Mouse (Mus musculus) embryonic facial prominence, embryonic 12.5 days (tissue): ENCODE data around the gene Ap5z1. TPM values are rescaled to one million over a fixed set of nuclear protein-coding genes. Genes with fewer than 3 reads are reported as not detected.

Experiments used
- ATAC-seq: fragments of 200-750 bp; cut with Nextera tagmentation; 2 replicates; pipeline ENCODE4 v1.8.0; 2017; ENCODE audit not compliant: insufficient number of reproducible peaks, insufficient read depth, low FRiP score, low TSS enrichment
- H3K27ac ChIP-seq: fragments of 300-500 bp; sonication (generic); 2 replicates; pipeline ENCODE4 v1.5.1; 2016; ENCODE audit warnings: mild to moderate bottlenecking
- H3K27me3 ChIP-seq: fragments of 300-500 bp; sonication (generic); 2 replicates; pipeline ENCODE4 v1.6.1; 2016; ENCODE audit warnings: mild to moderate bottlenecking, moderate library complexity
- H3K36me3 ChIP-seq: fragments of 300-500 bp; sonication (generic); 2 replicates; pipeline ENCODE4 v1.6.1; 2016; ENCODE audit warnings: mild to moderate bottlenecking
- H3K4me1 ChIP-seq: fragments of 300-500 bp; sonication (generic); 2 replicates; pipeline ENCODE4 v1.6.1; 2016
- H3K4me2 ChIP-seq: fragments of 300-500 bp; sonication (generic); replicated peaks from 2 replicates; pipeline ENCODE4 v1.6.1; 2016; ENCODE audit warnings: mild to moderate bottlenecking, moderate library complexity
- H3K4me3 ChIP-seq: fragments of 300-500 bp; sonication (generic); 2 replicates; pipeline ENCODE4 v1.5.1; 2016; ENCODE audit warnings: mild to moderate bottlenecking
- H3K9ac ChIP-seq: fragments of 300-500 bp; sonication (generic); 2 replicates; pipeline ENCODE4 v1.6.1; 2016; ENCODE audit warnings: mild to moderate bottlenecking, moderate library complexity
- H3K9me3 ChIP-seq: fragments of 300-500 bp; sonication (generic); 2 replicates; pipeline ENCODE4 v1.6.1; 2016; ENCODE audit warnings: mild to moderate bottlenecking, moderate library complexity
- WGBS: fragments of 180-500 bp; shearing (Covaris S2); methylation state at CpG from one replicate; pipeline ENCODE4 v1.1.7; 2016; 5-methylcytosine and 5-hydroxymethylcytosine counted together
- polyA plus RNA-seq: library from polyadenylated mRNA; unstranded; fragments of >200 nt; fragmentation: Nextera tagmentation; extraction: Ambion mirVana; gene quantifications from 2 replicates; pipeline ENCODE4 v1.2.1, GENCODE M21; 2016

Ap5z1 gene
- polyA plus RNA-seq, 1 experiment from 2014 or later = 10.8 TPM

DNA sequence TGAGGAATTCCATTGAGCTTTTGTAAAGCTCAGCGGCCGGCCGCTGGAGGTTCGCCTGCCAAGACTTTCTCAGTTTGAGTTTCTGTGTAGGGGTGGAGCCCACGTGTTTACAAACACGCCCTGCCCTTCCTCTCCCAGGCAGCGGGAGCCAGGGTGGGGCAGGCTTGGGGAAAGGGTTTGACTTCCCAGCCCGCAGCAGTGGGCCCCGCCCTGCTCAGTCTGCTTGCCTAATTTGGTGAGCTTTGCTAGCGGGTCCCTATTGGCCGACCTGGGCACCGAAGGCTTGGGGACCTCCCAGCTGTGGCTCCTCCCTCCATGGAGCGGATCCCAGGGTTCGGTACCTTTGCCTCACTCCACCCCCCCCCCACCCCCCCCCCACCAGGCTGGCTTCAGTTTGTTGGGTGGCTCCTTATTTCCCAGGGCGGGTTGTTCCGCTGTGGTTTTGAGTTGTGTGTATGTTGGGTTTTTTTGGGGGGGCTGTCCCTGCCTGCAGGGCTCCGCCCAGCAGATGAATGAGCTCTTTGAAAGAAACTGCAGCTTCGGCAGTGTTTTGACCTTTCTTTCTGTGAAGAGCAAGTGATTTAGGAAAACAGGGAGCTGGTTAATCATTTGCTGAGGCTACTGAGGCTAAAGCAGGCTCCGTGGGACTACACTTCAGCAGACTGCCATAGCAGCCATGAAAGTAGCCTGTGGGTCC is 23.1 kb upstream of the Ap5z1 start:
- 0 out of 2 replicates have a peak overlapping the region, but pooled peaks have one; percentile 2 for H3K9ac ChIP-seq
- H3K9me3 ChIP-seq = peaks cover 5% of the 10 kb centered on the region; the same call in 1 of the 2 replicates
- H3K27me3 ChIP-seq = no peaks in the 10 kb centered on the region
- H3K4me3 ChIP-seq = peak overlapping the region; percentile 28
- H3K36me3 ChIP-seq = peaks cover 17% of the 10 kb centered on the region
- 1% methylated on average over 19 of the region's 19 CpGs for WGBS
- peak overlapping the region; percentile 56 for H3K4me2 ChIP-seq
- H3K4me1 ChIP-seq = peaks cover 55% of the 10 kb centered on the region
- H3K27ac ChIP-seq = peak overlapping the region; percentile 90
- ATAC-seq = peak; percentile 92

DNA sequence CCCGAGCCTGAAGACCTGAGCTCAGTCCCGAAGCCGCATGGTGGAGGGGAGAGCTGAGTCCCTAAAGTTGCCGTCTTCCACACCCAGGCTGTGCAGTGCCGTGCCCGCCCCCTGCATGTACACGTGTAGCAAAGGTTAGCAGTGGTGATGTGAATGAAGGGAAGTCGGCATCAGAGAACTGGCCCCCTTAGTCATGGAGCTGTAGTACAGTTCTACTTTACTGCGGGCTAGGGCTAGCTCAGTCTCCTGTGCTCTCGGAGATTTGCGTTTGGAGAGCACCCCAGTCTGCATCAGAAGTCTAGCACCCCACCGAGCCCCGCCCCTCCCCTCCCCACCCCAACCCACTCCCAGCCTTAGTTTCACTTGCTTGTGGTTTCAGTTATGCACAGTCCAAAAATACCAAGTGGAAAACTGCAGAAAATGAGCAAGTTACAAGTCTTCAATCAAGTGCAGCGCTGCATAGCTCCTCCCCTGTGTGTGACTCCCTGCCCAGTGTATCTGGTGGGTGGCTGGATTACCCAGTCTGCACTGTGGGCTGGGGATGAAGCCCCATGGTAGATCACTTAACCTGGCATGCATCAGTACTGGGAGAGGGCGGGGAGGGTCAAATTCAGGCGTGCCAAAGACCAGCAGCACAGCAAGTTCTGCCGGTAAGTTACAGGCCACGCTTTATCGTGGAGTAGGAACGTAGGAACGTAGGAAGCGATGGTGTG is 22.3 kb upstream of the Ap5z1 start:
- Histone ChIP-seq H3K4me1 (peaks cover 62% of the 10 kb centered on the region), H3K9me3 (no peaks in the 10 kb centered on the region), H3K27ac (peak overlapping the region; percentile 90), H3K4me2 (peak overlapping the region; percentile 56), H3K36me3 (peaks cover 8% of the 10 kb centered on the region), H3K27me3 (no peaks in the 10 kb centered on the region), H3K4me3 (peak overlapping the region; percentile 28; the same call in 1 of the 2 replicates), H3K9ac (0 out of 2 replicates have a peak overlapping the region, but pooled peaks have one; percentile 2)
- no peak for ATAC-seq
- WGBS = 52% methylated on average over 22 of the region's 22 CpGs

DNA sequence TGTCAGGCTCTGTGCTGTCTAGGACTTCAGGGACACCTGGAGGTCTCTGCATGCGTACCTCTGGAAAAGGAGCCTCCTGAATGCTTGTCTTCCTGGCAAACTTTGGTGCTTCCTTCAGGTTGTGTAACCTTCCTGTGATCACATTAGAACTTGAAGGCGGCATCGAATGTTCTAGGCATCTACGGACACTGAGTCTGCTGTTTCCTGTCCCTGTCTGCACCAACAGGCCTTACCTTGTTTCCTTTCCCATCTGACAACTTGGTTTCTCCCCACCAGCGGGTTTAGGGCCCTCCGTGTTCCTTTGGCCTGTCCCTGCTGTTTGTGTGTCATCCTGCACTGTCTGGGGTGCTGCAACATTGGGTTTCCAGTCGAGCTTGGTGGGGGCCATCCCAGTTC is 21.7 kb upstream of the Ap5z1 start:
- Histone ChIP-seq H3K9ac (0 out of 2 replicates have a peak overlapping the region, but pooled peaks have one; percentile 5), H3K4me2 (no peak overlapping the region), H3K4me3 (no peak overlapping the region), H3K9me3 (no peaks in the 10 kb centered on the region), H3K36me3 (0 out of 2 replicates have a peak, but pooled peaks cover 4% of the 10 kb centered on the region), H3K4me1 (peaks cover 62% of the 10 kb centered on the region), H3K27me3 (no peaks in the 10 kb centered on the region), H3K27ac (peak overlapping the region; percentile 90)
- 86% methylated on average over 7 of the region's 7 CpGs for WGBS
- ATAC-seq = no peak

DNA sequence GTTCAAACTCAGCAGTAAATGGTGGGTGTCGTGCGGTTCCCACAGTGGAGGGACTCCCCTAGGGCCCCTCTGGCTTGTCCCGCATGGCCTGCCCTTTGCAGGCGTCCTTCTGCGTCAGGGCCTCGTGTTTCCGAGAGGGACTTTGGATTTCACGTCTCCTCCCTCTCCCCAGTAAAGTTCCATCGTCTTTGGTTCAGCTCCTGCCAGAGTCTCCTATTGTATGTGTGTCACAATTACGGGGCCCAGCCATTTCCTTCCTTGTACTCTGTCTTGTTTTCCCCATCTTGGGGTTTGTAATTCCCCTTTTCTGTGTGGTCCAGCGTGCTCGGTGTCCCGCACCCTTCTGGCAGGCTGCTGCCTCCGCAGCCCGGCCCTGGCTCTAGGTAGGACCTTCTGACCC is 20.2 kb upstream of the Ap5z1 start:
- Histone ChIP-seq H3K9me3 (no peaks in the 10 kb centered on the region), H3K36me3 (no peaks in the 10 kb centered on the region), H3K27ac (no peak overlapping the region), H3K27me3 (no peaks in the 10 kb centered on the region), H3K4me3 (no peak overlapping the region), H3K4me1 (peaks cover 72% of the 10 kb centered on the region), H3K9ac (no peak overlapping the region), H3K4me2 (no peak overlapping the region)
- no peak for ATAC-seq
- WGBS = 70% methylated on average over 15 of the region's 15 CpGs

DNA sequence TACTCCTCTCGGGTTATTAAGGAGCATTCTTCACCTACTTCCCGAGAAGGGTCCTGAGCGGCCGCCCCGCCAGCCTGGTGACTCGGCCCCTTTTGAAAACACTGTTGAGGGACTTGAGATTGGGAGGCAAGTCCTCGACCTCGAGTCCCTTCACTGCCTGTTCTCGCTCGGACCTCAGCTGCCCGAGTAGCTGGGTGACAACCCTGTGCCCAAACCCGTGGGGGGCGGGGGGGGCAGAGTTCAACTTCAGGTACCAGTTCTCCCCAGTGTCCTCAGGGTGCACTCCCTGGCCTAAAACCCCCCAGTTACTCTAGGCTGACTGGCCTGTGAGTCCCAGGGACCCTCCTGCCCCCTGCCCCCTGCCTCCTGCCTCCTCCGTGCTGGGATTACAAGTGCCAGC is 19.8 kb upstream of the Ap5z1 start:
- ATAC-seq = no peak
- Histone ChIP-seq H3K4me2 (no peak overlapping the region), H3K4me1 (peaks cover 72% of the 10 kb centered on the region), H3K9ac (no peak overlapping the region), H3K27ac (no peak overlapping the region), H3K27me3 (no peaks in the 10 kb centered on the region), H3K4me3 (no peak overlapping the region), H3K9me3 (no peaks in the 10 kb centered on the region), H3K36me3 (no peaks in the 10 kb centered on the region)
- WGBS = 70% methylated on average over 14 of the region's 14 CpGs

DNA sequence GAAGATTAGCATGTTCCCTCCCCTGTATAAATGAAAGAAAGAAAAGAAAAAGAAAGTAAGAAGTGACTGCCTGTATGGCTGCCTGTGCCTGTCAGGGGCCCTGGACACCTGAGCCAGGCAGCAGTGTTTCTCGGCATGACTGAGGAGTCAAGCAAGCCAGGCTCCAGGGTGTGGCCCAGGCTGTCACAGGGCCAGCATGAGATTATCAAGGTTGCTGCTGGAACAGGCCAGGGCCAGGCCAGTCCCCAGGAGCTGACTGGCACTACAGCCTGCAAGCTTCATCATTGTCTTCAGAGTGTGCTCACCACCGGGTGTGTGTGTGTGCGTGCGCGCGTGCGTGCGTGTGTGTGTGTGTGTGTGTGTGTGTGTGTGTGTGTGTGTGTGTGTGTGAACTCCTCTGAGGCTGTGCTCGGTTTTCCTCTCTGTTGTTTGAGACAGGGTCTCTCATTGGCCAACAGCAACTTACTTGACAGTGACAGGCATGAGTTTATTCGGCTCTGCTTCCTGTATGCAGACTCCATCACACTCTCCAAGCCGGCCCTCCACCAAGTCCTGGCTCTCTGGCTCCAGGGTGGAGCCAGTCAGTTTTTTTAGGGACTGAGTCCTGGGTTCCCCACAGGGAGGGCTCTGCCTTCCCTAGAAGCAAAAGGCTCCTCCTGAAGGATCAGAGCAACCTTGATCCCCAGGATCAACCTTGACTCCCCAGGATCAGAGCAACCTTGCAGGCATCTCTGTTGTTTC is 18.8 kb upstream of the Ap5z1 start:
- H3K9ac ChIP-seq = no peak overlapping the region
- H3K27ac ChIP-seq = no peak overlapping the region
- no peaks in the 10 kb centered on the region for H3K27me3 ChIP-seq
- H3K36me3 ChIP-seq = peaks cover 7% of the 10 kb centered on the region; the same call in 1 of the 2 replicates
- H3K4me2 ChIP-seq = no peak overlapping the region
- no peak overlapping the region for H3K4me3 ChIP-seq
- ATAC-seq = no peak
- 60% methylated on average over 11 of the region's 11 CpGs for WGBS
- no peaks in the 10 kb centered on the region for H3K9me3 ChIP-seq
- H3K4me1 ChIP-seq = peaks cover 62% of the 10 kb centered on the region

DNA sequence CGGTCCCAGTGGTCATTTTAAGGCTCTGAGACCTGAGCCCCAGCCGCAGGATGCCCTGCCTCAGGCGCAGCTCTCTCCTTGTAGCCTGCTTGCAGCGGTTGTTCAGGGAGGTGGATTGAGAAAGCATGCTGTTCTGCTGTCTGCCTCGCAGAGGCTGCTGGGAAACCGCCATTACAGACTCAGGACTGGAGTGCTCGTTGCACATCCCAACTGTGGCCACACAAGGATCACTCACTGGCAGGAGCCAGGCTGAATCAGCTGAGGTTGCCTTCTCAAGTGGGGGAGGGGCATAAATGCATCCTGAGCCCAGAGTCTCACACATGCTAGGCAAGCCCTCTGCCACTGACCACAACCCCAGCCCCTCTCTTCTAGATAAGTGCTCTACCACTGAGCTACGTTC is 18.0 kb upstream of the Ap5z1 start:
- H3K4me1 ChIP-seq = peaks cover 56% of the 10 kb centered on the region

DNA sequence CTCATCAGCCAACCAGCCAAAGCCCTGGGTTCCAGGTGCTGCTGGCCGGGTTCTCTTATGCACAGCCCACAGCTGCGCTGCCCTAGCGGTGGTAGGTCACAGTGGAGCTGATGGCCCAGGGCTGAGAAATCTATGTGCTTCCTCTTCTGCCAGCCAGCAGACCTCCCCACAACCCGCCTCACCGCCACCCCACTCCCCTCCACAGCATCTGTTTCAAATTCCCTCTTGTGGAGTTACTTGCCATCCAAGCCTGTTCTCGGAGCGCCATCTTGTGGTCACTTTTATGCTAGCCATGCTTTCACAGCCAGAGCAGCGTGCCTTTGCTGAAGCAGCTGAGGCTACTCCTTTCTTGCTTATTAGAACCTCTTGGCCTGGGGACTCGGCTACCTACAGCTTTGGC is 15.7 kb upstream of the Ap5z1 start:
- Histone ChIP-seq H3K36me3 (peaks cover 31% of the 10 kb centered on the region), H3K4me1 (peaks cover 38% of the 10 kb centered on the region), H3K27ac (peak overlapping the region; percentile 68; the same call in 1 of the 2 replicates), H3K9ac (no peak overlapping the region), H3K27me3 (no peaks in the 10 kb centered on the region), H3K4me3 (no peak overlapping the region), H3K9me3 (no peaks in the 10 kb centered on the region), H3K4me2 (no peak overlapping the region)
- 2% methylated on average over 9 of the region's 9 CpGs for WGBS
- ATAC-seq = peak; percentile 57

More for the DNA sequence above, 18.0 kb upstream of the Ap5z1 start:
- H3K9me3 ChIP-seq = no peaks in the 10 kb centered on the region
- 41% methylated on average over 8 of the region's 8 CpGs for WGBS
- ATAC-seq = no peak
- H3K9ac ChIP-seq = no peak overlapping the region
- H3K36me3 ChIP-seq = peaks cover 14% of the 10 kb centered on the region
- no peak overlapping the region for H3K4me3 ChIP-seq
- H3K4me2 ChIP-seq = no peak overlapping the region
- no peaks in the 10 kb centered on the region for H3K27me3 ChIP-seq
- 0 out of 2 replicates have a peak overlapping the region, but pooled peaks have one; percentile 59 for H3K27ac ChIP-seq

DNA sequence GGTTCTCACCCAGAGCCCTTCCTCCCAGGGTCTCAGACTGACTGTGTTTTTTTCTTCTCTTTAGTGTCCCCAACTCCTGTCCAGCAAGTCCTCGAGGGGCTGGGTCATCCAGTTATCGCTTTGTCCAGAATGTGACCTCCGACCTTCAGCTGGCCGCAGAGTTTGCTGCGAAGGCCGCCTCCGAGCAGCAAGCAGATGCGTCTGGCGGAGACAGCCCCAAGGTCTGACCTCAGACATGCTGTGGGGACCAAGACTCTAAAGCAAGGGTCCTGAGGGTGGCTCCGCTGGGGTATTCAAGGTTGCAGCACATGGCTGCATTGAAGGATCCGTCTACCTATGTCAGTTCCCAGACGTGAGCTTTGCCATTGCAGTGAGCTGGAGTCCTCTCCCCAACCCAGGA is 15.1 kb upstream of the Ap5z1 start:
- Histone ChIP-seq H3K4me1 (peaks cover 33% of the 10 kb centered on the region), H3K9ac (no peak overlapping the region), H3K4me2 (no peak overlapping the region), H3K27me3 (no peaks in the 10 kb centered on the region), H3K36me3 (peaks cover 36% of the 10 kb centered on the region), H3K27ac (no peak overlapping the region), H3K9me3 (no peaks in the 10 kb centered on the region), H3K4me3 (no peak overlapping the region)
- WGBS = 47% methylated on average over 12 of the region's 12 CpGs
- ATAC-seq = no peak

DNA sequence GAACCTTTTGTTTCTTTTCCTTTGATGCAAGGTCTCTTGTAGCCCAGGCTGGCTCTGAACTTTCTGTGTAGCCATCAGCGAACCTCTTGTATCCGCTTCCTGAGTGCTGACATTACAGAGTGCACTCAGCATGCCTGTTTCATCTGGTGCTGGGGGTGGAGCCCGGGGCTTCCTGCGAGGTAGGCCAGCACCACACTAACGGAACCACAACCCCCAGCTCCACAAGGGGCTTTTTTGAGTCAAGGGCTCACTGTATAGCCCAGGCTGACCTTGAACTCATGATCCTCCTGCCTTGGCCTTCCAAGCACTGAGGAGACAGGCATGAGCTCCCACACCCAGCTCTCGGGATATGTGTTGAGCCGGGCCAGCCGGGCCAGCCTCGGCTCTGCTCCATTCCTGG is 12.9 kb upstream of the Ap5z1 start:
- peaks cover 56% of the 10 kb centered on the region for H3K36me3 ChIP-seq
- WGBS = 93% methylated on average over 9 of the region's 9 CpGs
- H3K9ac ChIP-seq = no peak overlapping the region
- no peak for ATAC-seq
- H3K4me3 ChIP-seq = no peak overlapping the region
- H3K27me3 ChIP-seq = no peaks in the 10 kb centered on the region
- no peaks in the 10 kb centered on the region for H3K9me3 ChIP-seq
- peaks cover 14% of the 10 kb centered on the region for H3K4me1 ChIP-seq
- no peak overlapping the region for H3K27ac ChIP-seq
- no peak overlapping the region for H3K4me2 ChIP-seq

DNA sequence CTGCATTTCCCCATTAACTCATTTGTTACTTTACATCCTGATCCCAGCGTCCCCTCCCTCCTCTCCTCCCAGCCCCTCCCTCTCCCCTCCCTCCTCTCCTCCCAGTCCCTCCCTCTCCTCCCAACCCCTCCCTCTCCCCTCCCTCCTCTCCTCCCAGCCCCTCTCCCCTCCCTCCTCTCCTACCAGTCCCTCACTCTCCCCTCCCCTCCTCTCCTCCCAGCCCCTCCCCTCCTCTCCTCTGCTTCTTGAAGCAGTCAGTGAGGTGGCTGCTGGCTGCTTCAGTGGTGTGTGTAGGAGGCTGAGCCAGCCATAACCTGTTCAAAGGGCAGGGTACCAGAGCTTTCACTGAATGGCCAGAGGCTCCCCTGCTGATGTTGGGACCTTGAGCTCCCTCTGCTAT is 12.0 kb upstream of the Ap5z1 start:
- 42% methylated on average over 1 of the region's 1 CpGs for WGBS
- H3K4me2 ChIP-seq = no peak overlapping the region
- peaks cover 65% of the 10 kb centered on the region for H3K36me3 ChIP-seq
- H3K27me3 ChIP-seq = no peaks in the 10 kb centered on the region
- H3K27ac ChIP-seq = no peak overlapping the region
- no peak overlapping the region for H3K4me3 ChIP-seq
- no peak overlapping the region for H3K9ac ChIP-seq
- no peaks in the 10 kb centered on the region for H3K9me3 ChIP-seq
- peaks cover 10% of the 10 kb centered on the region; the same call in 1 of the 2 replicates for H3K4me1 ChIP-seq
- no peak for ATAC-seq
